Comparison of ENCODE assay signal across 9 mouse cellular contexts in genomic region chr9:22532810-22533447, GRCm38 (mm10). TPM values are rescaled to one million over a fixed set of nuclear protein-coding genes. Genes with fewer than 3 reads are reported as not detected.
DNase-seq lines count a peak whose midpoint lies in the region; ATAC-seq lines count a peak whose summit lies in the region.
"Had no signal": no experiment of that assay in that cellular context is flagged by ENCODE, and none has a peak within 500 bp of the region (broad histone marks: within the 10 kb centered on the region; RNA-seq: fewer than 3 reads in every experiment).

No protein-coding gene starts in this region.

- no peaks in the 10 kb centered on the region for H3K9me3 ChIP-seq in hindbrain, embryonic 14.5 days (ENCODE audit: control insufficient read depth, low read length)

- H3K27ac ChIP-seq in hindbrain, embryonic 14.5 days = no peak overlapping the region

- no peaks in the 10 kb centered on the region for H3K4me1 ChIP-seq in hindbrain, embryonic 14.5 days (replicated peaks; ENCODE audit: control insufficient read depth, insufficient read depth, low read length)

- no peaks in the 10 kb centered on the region for H3K36me3 ChIP-seq in hindbrain, embryonic 14.5 days (replicated peaks; ENCODE audit: control insufficient read depth, insufficient read depth)

- H3K4me3 ChIP-seq in hindbrain, embryonic 14.5 days (replicated peaks; ENCODE audit: low read length) = no peak overlapping the region
- H3K4me3 ChIP-seq: erythroblast, embryonic 14.5 days had no signal

- H3K4me2 ChIP-seq in hindbrain, embryonic 14.5 days (replicated peaks) = no peak overlapping the region

- ATAC-seq in common myeloid progenitor, adult 5-6 weeks (replicated peaks; ENCODE audit: low read depth, poor library complexity, severe bottlenecking) = peak; percentile 80
- peak; percentile 83; the same call in 1 of the 2 replicates for ATAC-seq in hindbrain, embryonic 14.5 days (ENCODE audit: low FRiP score)

- no peak overlapping the region for H3K9ac ChIP-seq in hindbrain, embryonic 14.5 days

- peak; percentile 22 for DNase-seq in urinary bladder, postnatal 14 days (ENCODE audit: low spot score)
- no peak for DNase-seq in urinary bladder, adult 18-20 months (ENCODE audit: low spot score in 2 of 2)
- peak; percentile 74 for DNase-seq in hindbrain, embryonic 14.5 days (ENCODE audit: low spot score)
- peak; percentile 26 to 59 for DNase-seq in layer of hippocampus, postnatal 14 days (ENCODE audit: low spot score in 2 of 2)
- DNase-seq in lung, postnatal 4 days = peak; percentile 28 to 47
- DNase-seq in right cerebral cortex, postnatal 4 days = peak; percentile 41
- no peak for DNase-seq in urinary bladder, postnatal 10 days (ENCODE audit: low spot score)

- no peaks in the 10 kb centered on the region for H3K27me3 ChIP-seq in hindbrain, embryonic 14.5 days (ENCODE audit: control insufficient read depth, insufficient read depth, low read length)

- 61% methylated on average over 9 of the region's 9 CpGs for WGBS in hindbrain, embryonic 14.5 days

RNA-seq across cellular contexts. Expression of gene Bbs9, which starts 57.4 kb away (rescaled TPM):
- total RNA-seq in common myeloid progenitor, adult 5-6 weeks (2017) = 16.9 and 20.0 TPM in 2 replicates
- 20.0 and 22.7 TPM in 2 replicates for polyA plus RNA-seq in hindbrain, embryonic 14.5 days (2014; fragmentation: Nextera tagmentation; extraction: Ambion mirVana)
- 10 to 100 TPM; 21.3 to 23.0 TPM for total RNA-seq in layer of hippocampus, postnatal 14 days (2021)
- polyA plus RNA-seq: erythroblast, embryonic 14.5 days had no signal

Comparison
In these comparisons a context has a peak if more than half of its experiments do, and no peak if none do; other contexts are left out.
1. DNase-seq: peak in urinary bladder, postnatal 14 days (single experiment), hindbrain, embryonic 14.5 days (single experiment), layer of hippocampus, postnatal 14 days (2 of 2), lung, postnatal 4 days (2 of 2) and right cerebral cortex, postnatal 4 days (single experiment); none in urinary bladder, adult 18-20 months (0 of 2) and urinary bladder, postnatal 10 days (single experiment).